Mouse (Mus musculus): Measurements from ENCODE around the gene Gm13278. TPM values are rescaled to one million over a fixed set of nuclear protein-coding genes. Genes with fewer than 3 reads are reported as not detected.
"Not testable (repeated sequence)": the region's sequence is repeated elsewhere in the genome, so short reads cannot be mapped to it uniquely, and the experiment has no call there.

Gene Gm13278
- polyA plus RNA-seq, 1 experiment from 2014 or later: not detected

DNA sequence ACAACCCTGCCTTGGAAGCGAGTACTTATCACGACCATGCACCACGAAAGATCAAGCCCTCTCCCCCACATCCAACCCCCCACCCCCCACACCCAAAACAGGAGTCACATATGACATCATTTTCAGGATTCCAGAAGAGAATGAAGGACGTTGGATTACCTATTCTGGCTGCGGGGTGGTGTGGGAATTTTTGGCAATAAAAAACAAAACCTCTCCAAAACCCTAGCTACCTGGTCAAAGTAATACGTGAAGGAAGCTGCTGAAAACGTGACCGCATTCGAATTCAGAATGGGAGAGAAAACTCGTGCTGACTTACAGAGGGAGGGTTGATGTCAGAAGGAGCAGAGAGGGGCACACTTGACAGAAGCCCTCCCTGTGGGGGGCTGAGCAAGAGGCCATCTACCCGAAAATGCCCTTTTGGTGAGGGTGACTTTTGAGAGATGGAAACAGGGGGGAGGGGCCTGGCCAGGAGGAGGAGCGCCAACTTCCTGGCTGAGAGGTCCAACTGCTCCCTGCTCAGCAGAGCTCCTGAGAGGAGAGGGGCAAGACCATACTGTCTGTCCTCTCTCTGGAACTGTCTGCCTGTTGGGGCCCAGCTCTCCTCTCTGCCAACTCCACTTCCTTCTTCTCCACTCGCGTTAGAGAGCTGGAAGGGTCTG is 31.6 kb upstream of the Gm13278 start, which contains the start of gene Gm13283:
Gm13283 (plus strand) TSS at position 510 of the 659 bp plus-strand sequence.
- not testable (repeated sequence) for H3K4me3 ChIP-seq (ENCODE audit: low read depth, low read length); H3K4me1 ChIP-seq (ENCODE audit: control insufficient read depth, insufficient read depth, low read length); H3K27ac ChIP-seq (replicated peaks; ENCODE audit: low read depth, low read length); H3K9me3 ChIP-seq (ENCODE audit: control insufficient read depth, low read length); ATAC-seq (ENCODE audit: insufficient number of reproducible peaks, low FRiP score, low TSS enrichment, low read depth); H3K36me3 ChIP-seq (ENCODE audit: control insufficient read depth, insufficient read depth, low read length); DNase-seq (ENCODE audit: low spot score); H3K9ac ChIP-seq (ENCODE audit: low read length); H3K27me3 ChIP-seq (ENCODE audit: control insufficient read depth, insufficient read depth, low read length)
- WGBS: 26% methylated on average over 6 of the region's 14 CpGs
- H3K4me2 ChIP-seq (ENCODE audit: low read depth, severe bottlenecking): peak within 1 kb of the TSS; percentile 17; the same call in 1 of the 2 replicates

- not testable (repeated sequence) for ATAC-seq (ENCODE audit: insufficient number of reproducible peaks, low FRiP score, low TSS enrichment, low read depth); H3K27me3 ChIP-seq (ENCODE audit: control insufficient read depth, insufficient read depth, low read length); H3K36me3 ChIP-seq (ENCODE audit: control insufficient read depth, insufficient read depth, low read length); H3K9me3 ChIP-seq (ENCODE audit: control insufficient read depth, low read length); H3K4me3 ChIP-seq (ENCODE audit: low read depth, low read length); H3K4me1 ChIP-seq (ENCODE audit: control insufficient read depth, insufficient read depth, low read length); H3K27ac ChIP-seq (replicated peaks; ENCODE audit: low read depth, low read length); H3K9ac ChIP-seq (ENCODE audit: low read length)
- peak; percentile 76 for DNase-seq (ENCODE audit: low spot score)
- H3K4me2 ChIP-seq (ENCODE audit: low read depth, severe bottlenecking): peak overlapping the region; percentile 17; the same call in 1 of the 2 replicates
- WGBS: under 1% methylated on average over 17 of the region's 28 CpGs
Measured at GRCm38 (mm10) chr4:88760431-88760830, 30.9 kb upstream of the Gm13278 start.

DNA sequence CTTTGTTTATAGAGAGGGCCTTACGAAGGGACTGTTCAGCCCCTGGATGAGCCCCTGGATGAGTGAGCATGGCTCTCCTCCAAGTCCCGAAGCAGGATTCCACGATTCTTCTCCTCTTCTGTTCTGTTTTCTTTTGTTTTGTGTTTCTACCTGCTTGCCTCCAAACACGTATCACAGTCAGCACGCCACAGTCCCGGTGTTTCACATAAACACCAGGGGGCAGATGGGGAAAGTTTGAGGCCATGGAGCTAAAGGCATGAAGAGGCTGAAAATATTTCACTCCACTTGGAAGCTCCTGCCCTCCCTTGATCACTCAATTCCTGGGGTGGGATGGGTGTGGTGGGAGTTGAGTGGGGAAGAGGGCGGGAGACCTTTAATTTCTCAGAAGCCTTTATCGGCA is 29.6 kb upstream of the Gm13278 start:
- not testable (repeated sequence) for H3K27ac ChIP-seq (replicated peaks; ENCODE audit: low read depth, low read length); H3K4me1 ChIP-seq (ENCODE audit: control insufficient read depth, insufficient read depth, low read length); H3K9ac ChIP-seq (ENCODE audit: low read length); DNase-seq (ENCODE audit: low spot score); H3K9me3 ChIP-seq (ENCODE audit: control insufficient read depth, low read length); H3K4me3 ChIP-seq (ENCODE audit: low read depth, low read length); ATAC-seq (ENCODE audit: insufficient number of reproducible peaks, low FRiP score, low TSS enrichment, low read depth); H3K36me3 ChIP-seq (ENCODE audit: control insufficient read depth, insufficient read depth, low read length); H3K4me2 ChIP-seq (ENCODE audit: low read depth, severe bottlenecking); H3K27me3 ChIP-seq (ENCODE audit: control insufficient read depth, insufficient read depth, low read length)
- 69% methylated on average over 6 of the region's 8 CpGs for WGBS

DNA sequence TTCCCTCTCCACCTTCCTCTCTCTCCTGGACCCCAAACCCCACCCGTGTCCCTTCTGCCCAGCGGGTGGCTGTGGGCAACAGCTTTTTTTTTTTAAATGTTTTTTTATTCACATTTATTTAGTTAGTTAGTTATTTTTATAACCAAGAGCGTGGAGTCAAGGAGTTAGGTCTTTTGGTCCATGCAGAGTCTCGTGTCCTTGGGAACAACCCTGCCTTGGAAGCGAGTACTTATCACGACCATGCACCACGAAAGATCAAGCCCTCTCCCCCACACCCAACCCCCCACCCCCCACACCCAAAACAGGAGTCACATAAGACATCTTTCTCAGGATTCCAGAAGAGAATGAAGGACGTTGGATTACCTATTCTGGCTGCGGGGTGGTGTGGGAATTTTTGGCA is 29.0 kb upstream of the Gm13278 start:
- not testable (repeated sequence) for H3K36me3 ChIP-seq (ENCODE audit: control insufficient read depth, insufficient read depth, low read length); H3K4me3 ChIP-seq (ENCODE audit: low read depth, low read length); H3K27ac ChIP-seq (replicated peaks; ENCODE audit: low read depth, low read length); DNase-seq (ENCODE audit: low spot score); H3K9me3 ChIP-seq (ENCODE audit: control insufficient read depth, low read length); ATAC-seq (ENCODE audit: insufficient number of reproducible peaks, low FRiP score, low TSS enrichment, low read depth); H3K4me2 ChIP-seq (ENCODE audit: low read depth, severe bottlenecking); H3K4me1 ChIP-seq (ENCODE audit: control insufficient read depth, insufficient read depth, low read length); H3K27me3 ChIP-seq (ENCODE audit: control insufficient read depth, insufficient read depth, low read length); H3K9ac ChIP-seq (ENCODE audit: low read length)
- WGBS: 55% methylated on average over 9 of the region's 9 CpGs

DNA sequence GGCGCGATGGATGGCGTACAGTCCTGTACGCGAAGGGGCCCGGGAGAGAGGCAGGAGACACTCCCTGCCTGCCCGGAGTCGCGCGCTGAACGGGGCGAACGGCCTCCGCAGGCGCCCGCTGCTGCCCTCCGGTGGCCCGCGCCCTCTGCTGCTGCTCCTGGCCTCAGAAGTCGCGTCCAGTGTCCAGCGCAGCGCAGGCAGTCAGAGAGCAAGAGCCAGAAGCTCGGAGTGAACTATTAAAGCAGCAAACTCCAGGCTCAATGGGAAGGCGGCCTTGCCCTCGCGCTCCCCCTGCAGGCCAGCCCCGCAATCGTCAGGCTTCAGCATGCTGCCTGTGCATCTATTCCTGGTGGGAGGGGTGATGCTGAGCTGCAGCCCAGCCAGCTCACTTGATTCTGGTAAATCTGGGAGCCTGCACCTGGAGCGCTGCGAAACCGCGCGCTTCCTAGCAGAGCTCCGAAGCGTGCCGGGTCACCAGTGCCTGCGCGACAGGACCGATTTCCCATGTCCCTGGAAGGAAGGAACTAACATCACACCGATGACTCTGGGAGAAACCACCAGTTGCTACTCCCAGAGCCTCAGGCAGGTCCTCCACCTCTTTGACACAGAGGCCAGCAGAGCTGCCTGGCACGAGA is 27.8 kb upstream of the Gm13278 start:
- peak overlapping the region; percentile 25; the same call in 1 of the 2 replicates for H3K4me2 ChIP-seq (ENCODE audit: low read depth, severe bottlenecking)
- not testable (repeated sequence) for H3K36me3 ChIP-seq (ENCODE audit: control insufficient read depth, insufficient read depth, low read length); H3K4me1 ChIP-seq (ENCODE audit: control insufficient read depth, insufficient read depth, low read length); H3K9ac ChIP-seq (ENCODE audit: low read length); H3K27ac ChIP-seq (replicated peaks; ENCODE audit: low read depth, low read length); H3K9me3 ChIP-seq (ENCODE audit: control insufficient read depth, low read length); ATAC-seq (ENCODE audit: insufficient number of reproducible peaks, low FRiP score, low TSS enrichment, low read depth); H3K27me3 ChIP-seq (ENCODE audit: control insufficient read depth, insufficient read depth, low read length); H3K4me3 ChIP-seq (ENCODE audit: low read depth, low read length)
- DNase-seq (ENCODE audit: low spot score): peak; percentile 72
- 3% methylated on average over 28 of the region's 42 CpGs for WGBS

GRCm38 (mm10) chr4:88773534-88773933 is 17.8 kb upstream of the Gm13278 start, which contains the start of gene Gm13290:
Gene Gm13290 (plus strand): TSS chr4:88773834.
- H3K27me3 ChIP-seq (ENCODE audit: control insufficient read depth, insufficient read depth, low read length); H3K9me3 ChIP-seq (ENCODE audit: control insufficient read depth, low read length); H3K4me1 ChIP-seq (ENCODE audit: control insufficient read depth, insufficient read depth, low read length); H3K27ac ChIP-seq (replicated peaks; ENCODE audit: low read depth, low read length); H3K4me2 ChIP-seq (ENCODE audit: low read depth, severe bottlenecking); DNase-seq (ENCODE audit: low spot score); H3K9ac ChIP-seq (ENCODE audit: low read length); H3K36me3 ChIP-seq (ENCODE audit: control insufficient read depth, insufficient read depth, low read length); ATAC-seq (ENCODE audit: insufficient number of reproducible peaks, low FRiP score, low TSS enrichment, low read depth); H3K4me3 ChIP-seq (ENCODE audit: low read depth, low read length): not testable (repeated sequence)
- no CpG with 5 or more reads among the region's 32 CpGs for whole genome bisulfite sequencing

DNA sequence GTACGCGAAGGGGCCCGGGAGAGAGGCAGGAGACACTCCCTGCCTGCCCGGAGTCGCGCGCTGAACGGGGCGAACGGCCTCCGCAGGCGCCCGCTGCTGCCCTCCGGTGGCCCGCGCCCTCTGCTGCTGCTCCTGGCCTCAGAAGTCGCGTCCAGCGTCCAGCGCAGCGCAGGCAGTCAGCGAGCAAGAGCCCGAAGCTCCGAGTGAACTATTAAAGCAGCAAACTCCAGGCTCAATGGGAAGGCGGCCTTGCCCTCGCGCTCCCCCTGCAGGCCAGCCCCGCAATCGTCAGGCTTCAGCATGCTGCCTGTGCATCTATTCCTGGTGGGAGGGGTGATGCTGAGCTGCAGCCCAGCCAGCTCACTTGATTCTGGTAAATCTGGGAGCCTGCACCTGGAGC is 14.7 kb upstream of the Gm13278 start, which contains the start of gene Gm13289:
Gm13289 (plus strand) TSS at position 301 of the 400 bp plus-strand sequence.
- not testable (repeated sequence) for H3K27ac ChIP-seq (replicated peaks; ENCODE audit: low read depth, low read length); H3K4me1 ChIP-seq (ENCODE audit: control insufficient read depth, insufficient read depth, low read length); H3K9me3 ChIP-seq (ENCODE audit: control insufficient read depth, low read length); ATAC-seq (ENCODE audit: insufficient number of reproducible peaks, low FRiP score, low TSS enrichment, low read depth); H3K9ac ChIP-seq (ENCODE audit: low read length); H3K36me3 ChIP-seq (ENCODE audit: control insufficient read depth, insufficient read depth, low read length); H3K27me3 ChIP-seq (ENCODE audit: control insufficient read depth, insufficient read depth, low read length); H3K4me2 ChIP-seq (ENCODE audit: low read depth, severe bottlenecking); DNase-seq (ENCODE audit: low spot score); H3K4me3 ChIP-seq (ENCODE audit: low read depth, low read length)
- WGBS: no CpG with 5 or more reads among the region's 29 CpGs

DNA sequence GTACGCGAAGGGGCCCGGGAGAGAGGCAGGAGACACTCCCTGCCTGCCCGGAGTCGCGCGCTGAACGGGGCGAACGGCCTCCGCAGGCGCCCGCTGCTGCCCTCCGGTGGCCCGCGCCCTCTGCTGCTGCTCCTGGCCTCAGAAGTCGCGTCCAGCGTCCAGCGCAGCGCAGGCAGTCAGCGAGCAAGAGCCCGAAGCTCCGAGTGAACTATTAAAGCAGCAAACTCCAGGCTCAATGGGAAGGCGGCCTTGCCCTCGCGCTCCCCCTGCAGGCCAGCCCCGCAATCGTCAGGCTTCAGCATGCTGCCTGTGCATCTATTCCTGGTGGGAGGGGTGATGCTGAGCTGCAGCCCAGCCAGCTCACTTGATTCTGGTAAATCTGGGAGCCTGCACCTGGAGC is 11.8 kb upstream of the Gm13278 start, which contains the start of gene Gm13272:
Gm13272 (plus strand) TSS at position 301 of the 400 bp plus-strand sequence.
- no CpG with 5 or more reads among the region's 29 CpGs for WGBS
- H3K36me3 ChIP-seq (ENCODE audit: control insufficient read depth, insufficient read depth, low read length); H3K27me3 ChIP-seq (ENCODE audit: control insufficient read depth, insufficient read depth, low read length); H3K4me3 ChIP-seq (ENCODE audit: low read depth, low read length); DNase-seq (ENCODE audit: low spot score); H3K4me1 ChIP-seq (ENCODE audit: control insufficient read depth, insufficient read depth, low read length); ATAC-seq (ENCODE audit: insufficient number of reproducible peaks, low FRiP score, low TSS enrichment, low read depth); H3K27ac ChIP-seq (replicated peaks; ENCODE audit: low read depth, low read length); H3K4me2 ChIP-seq (ENCODE audit: low read depth, severe bottlenecking); H3K9ac ChIP-seq (ENCODE audit: low read length); H3K9me3 ChIP-seq (ENCODE audit: control insufficient read depth, low read length): not testable (repeated sequence)
